8 mouse cellular contexts compared by ENCODE assay signal in genomic region chr11:59948401-59948767, GRCm38 (mm10). TPM values are rescaled to one million over a fixed set of nuclear protein-coding genes. Genes with fewer than 3 reads are reported as not detected.
A peak's percentile ranks its signal among the peaks of the same experiment; 100 is the strongest.
DNase-seq lines count a peak whose midpoint lies in the region; ATAC-seq and TF ChIP-seq lines count a peak whose summit lies in the region.

No protein-coding gene starts in this region.

- no peaks in the 10 kb centered on the region for H3K36me3 ChIP-seq in hindbrain, embryonic 11.5 days (ENCODE audit: control insufficient read depth, insufficient read depth, low read length)

- no peak for DNase-seq in left cerebral cortex, adult 2 months (ENCODE audit: extremely low spot score in 1 of 2, low spot score in 2 of 2)
- DNase-seq in left cerebral cortex, postnatal 25 days (ENCODE audit: low spot score in 2 of 2): no peak
- DNase-seq in hindbrain, embryonic 11.5 days (ENCODE audit: low spot score): no peak
- no peak for DNase-seq in cerebellum, postnatal 14 days
- DNase-seq in adrenal gland, adult 18-20 months (ENCODE audit: low spot score in 2 of 2): no peak
- DNase-seq in gastrocnemius, postnatal 10 days: no peak

- H3K4me1 ChIP-seq in bone marrow macrophage, adult 2 months (ENCODE audit: control insufficient read depth, insufficient read depth, low read length): no peaks in the 10 kb centered on the region; the same call in 1 of the 2 replicates
- peaks cover 6% of the 10 kb centered on the region for H3K4me1 ChIP-seq in hindbrain, embryonic 11.5 days (replicated peaks; ENCODE audit: control insufficient read depth, insufficient read depth, low read length)

- 2% methylated on average over 16 of the region's 16 CpGs for WGBS in hindbrain, embryonic 11.5 days

- H3K9me3 ChIP-seq in hindbrain, embryonic 11.5 days (ENCODE audit: control insufficient read depth, low read length): no peaks in the 10 kb centered on the region

- intact Hi-C loops in left cerebral cortex, adult 2 months (cut with DNase I): loop anchor here (5.0 kb wide), 1 partner anchor 286 kb away; the partner anchor contains the start of gene Mprip
- intact Hi-C loops in left cerebral cortex, postnatal 25 days (cut with DNase I): no loop called here

- no peaks in the 10 kb centered on the region for H3K27me3 ChIP-seq in hindbrain, embryonic 11.5 days (ENCODE audit: control insufficient read depth, insufficient read depth, low read length)

- peak overlapping the region; percentile 67 for H3K4me2 ChIP-seq in hindbrain, embryonic 11.5 days (replicated peaks; ENCODE audit: low read depth, low read length)

- peak overlapping the region; percentile 99 for H3K9ac ChIP-seq in hindbrain, embryonic 11.5 days (ENCODE audit: low read depth, low read length)

- peak overlapping the region; percentile 77 for H3K4me3 ChIP-seq in left cerebral cortex, adult 2 months
- peak overlapping the region; percentile 86 for H3K4me3 ChIP-seq in bone marrow macrophage, adult 2 months (ENCODE audit: insufficient read depth, low read length)
- peak overlapping the region; percentile 94 for H3K4me3 ChIP-seq in hindbrain, embryonic 11.5 days (ENCODE audit: low read depth, low read length)

- H3K27ac ChIP-seq in left cerebral cortex, adult 2 months: peak overlapping the region; percentile 93
- H3K27ac ChIP-seq in bone marrow macrophage, adult 2 months (ENCODE audit: insufficient read depth, low read depth, low read length): no peak overlapping the region
- H3K27ac ChIP-seq in hindbrain, embryonic 11.5 days (ENCODE audit: low read depth, low read length): peak overlapping the region; percentile 72

- peak; percentile 49 for ATAC-seq in hindbrain, embryonic 11.5 days (ENCODE audit: low FRiP score)
- ATAC-seq in megakaryocyte, adult 5-6 weeks (ENCODE audit: poor library complexity, severe bottlenecking): 0 out of 2 replicates have a peak, but pooled peaks have one; percentile 23

- TF ChIP-seq POLR2A in bone marrow macrophage, adult 2 months (IDR thresholded peaks at IDR 0.05; ENCODE audit: borderline replicate concordance, low read depth, low read length): no peak

- no peak for TF ChIP-seq CTCF in left cerebral cortex, adult 2 months (IDR thresholded peaks at IDR 0.05)
- TF ChIP-seq CTCF in bone marrow macrophage, adult 2 months (IDR thresholded peaks at IDR 0.05; ENCODE audit: low read depth, low read length): no peak

RNA-seq across cellular contexts. Expression of gene Med9, which starts 0.4 kb away (rescaled TPM):
- total RNA-seq in left cerebral cortex, adult 2 months (2021): 10 to 100 TPM; 40.6 to 40.9 TPM
- total RNA-seq in left cerebral cortex, postnatal 25 days (2021): 10 to 100 TPM; 38.8 to 39.7 TPM
- 15.9 and 18.4 TPM in 2 replicates for polyA plus RNA-seq in bone marrow macrophage, adult 2 months (2012; ENCODE audit: insufficient read depth, insufficient read length, missing spikeins)
- 40.1 and 44.9 TPM in 2 replicates for polyA plus RNA-seq in hindbrain, embryonic 11.5 days (2014; fragmentation: Nextera tagmentation; extraction: Ambion mirVana)
- total RNA-seq in megakaryocyte, adult 5-6 weeks (2015): 10.3 and 11.0 TPM in 2 replicates
- 14.0 and 14.1 TPM in 2 replicates for total RNA-seq in megakaryocyte, adult 5-6 weeks (2017)
- 10 to 100 TPM; 23.3 to 24.3 TPM for total RNA-seq in adrenal gland, adult 18-20 months (2021)
- 10 to 100 TPM; 17.1 to 18.1 TPM for total RNA-seq in gastrocnemius, postnatal 10 days (2021)

RNA-seq across cellular contexts. Expression of gene Rasd1, which starts 16.4 kb away (rescaled TPM):
- total RNA-seq in left cerebral cortex, adult 2 months (2021): 10 to 100 TPM; 12.0 to 20.5 TPM
- total RNA-seq in left cerebral cortex, postnatal 25 days (2021): 10 to 100 TPM in 1 of 2 experiments, 1 to 10 TPM in 1; 9.3 to 12.1 TPM
- polyA plus RNA-seq in bone marrow macrophage, adult 2 months (2012; ENCODE audit: insufficient read depth, insufficient read length, missing spikeins): not detected in 2 replicates
- 1.2 and 1.5 TPM in 2 replicates for polyA plus RNA-seq in hindbrain, embryonic 11.5 days (2014; fragmentation: Nextera tagmentation; extraction: Ambion mirVana)
- 0.09 and 0.16 TPM in 2 replicates for total RNA-seq in megakaryocyte, adult 5-6 weeks (2015)
- total RNA-seq in megakaryocyte, adult 5-6 weeks (2017): 0.40 TPM in 1 of 2 replicates, not detected in the other
- total RNA-seq in adrenal gland, adult 18-20 months (2021): 10 to 100 TPM; 17.5 to 20.2 TPM
- 1 to 10 TPM; 1.5 to 3.0 TPM for total RNA-seq in gastrocnemius, postnatal 10 days (2021)
